Mouse (Mus musculus) heart, adult 2 months (tissue): ENCODE data around the gene Tmem44.

ENCODE experiments used
- CTCF ChIP-seq: fragments of 200-600 bp; IDR thresholded peaks from 2 replicates; pipeline ENCODE4 v1.8.1; 2022; ENCODE audit warnings: antibody characterized with exemption, mild to moderate bottlenecking, moderate library complexity
- POLR2A ChIP-seq: fragments of 200-500 bp; IDR thresholded peaks from 2 replicates; pipeline ENCODE4 v1.6.1; 2011; ENCODE audit warnings: mild to moderate bottlenecking, low read depth, low read length, control low read depth; ENCODE audit not compliant: insufficient read depth

DNA sequence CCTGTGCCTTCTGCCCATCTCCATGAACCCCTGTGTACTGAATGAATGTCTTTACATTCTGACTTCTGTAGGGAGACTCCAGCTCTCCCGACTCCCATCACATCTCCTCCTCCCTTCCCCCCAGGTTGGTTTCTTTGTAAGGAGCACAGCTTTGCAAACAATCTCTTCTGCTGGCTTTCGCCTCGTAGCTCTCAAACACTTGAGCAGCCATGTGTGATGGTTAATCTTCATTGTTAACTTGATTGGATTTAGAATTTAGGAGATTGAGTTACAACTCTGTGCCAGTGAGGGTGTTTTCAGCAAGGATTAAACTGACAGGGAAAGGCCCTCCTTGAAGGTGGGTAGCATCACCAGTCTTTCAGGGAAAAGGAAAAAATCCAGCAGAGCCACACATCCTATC lies 73.6 kb downstream of the Tmem44 start:
- TF ChIP-seq CTCF (no peak), POLR2A (no peak)
